Mouse (Mus musculus) C2C12 (cell line): ENCODE data around the gene Tollip.

Experiments used
- CEBPB ChIP-seq: IDR thresholded peaks from one replicate; pipeline ENCODE4 v1.6.1; 2011; ENCODE audit warnings: low read depth, mild to moderate bottlenecking, control low read depth, moderate library complexity
- CTCF ChIP-seq: IDR thresholded peaks from one replicate; pipeline ENCODE4 v1.5.1; 2011; ENCODE audit not compliant: control insufficient read depth, insufficient read depth, insufficient read length
- FOSL1 ChIP-seq: IDR thresholded peaks from one replicate; pipeline ENCODE4 v1.8.0; 2011; ENCODE audit warnings: mild to moderate bottlenecking, low read length; ENCODE audit not compliant: poor library complexity, insufficient read depth, severe bottlenecking
- MAX ChIP-seq: IDR thresholded peaks from one replicate; pipeline ENCODE4 v1.6.1; 2011; ENCODE audit warnings: mild to moderate bottlenecking, control low read depth
- MYOD1 ChIP-seq: IDR thresholded peaks from one replicate; pipeline ENCODE4 v1.6.1; 2011; ENCODE audit warnings: low read depth; ENCODE audit not compliant: control insufficient read depth, insufficient read length
- USF1 ChIP-seq: IDR thresholded peaks from one replicate; pipeline ENCODE4 v1.6.1; 2011; ENCODE audit warnings: low read depth, mild to moderate bottlenecking, control low read depth, moderate library complexity

GRCm38 (mm10) chr7:141911305-141911704 is 7.0 kb downstream of the Tollip start:
- no peak for TF ChIP-seq CTCF
- no peak for TF ChIP-seq MYOD1
- no peak for TF ChIP-seq FOSL1
- no peak for TF ChIP-seq MAX
- no peak for TF ChIP-seq USF1
- TF ChIP-seq CEBPB = no peak
